Comparison of ENCODE assay signal across 13 mouse cellular contexts in genomic region chr13:115210643-115211208, GRCm38 (mm10).
A peak's percentile ranks its signal among the peaks of the same experiment; 100 is the strongest.
DNase-seq lines count a peak whose midpoint lies in the region; ATAC-seq and TF ChIP-seq lines count a peak whose summit lies in the region.
"Had no signal": no experiment of that assay in that cellular context is flagged by ENCODE, and none has a peak within 500 bp of the region (broad histone marks: within the 10 kb centered on the region; RNA-seq: fewer than 3 reads in every experiment).

No protein-coding gene starts in this region.

- H3K27me3 ChIP-seq in kidney, adult 2 months (replicated peaks; ENCODE audit: control insufficient read depth, insufficient read depth, low read length), result no peaks in the 10 kb centered on the region
- H3K27me3 ChIP-seq in midbrain, embryonic 14.5 days (ENCODE audit: control insufficient read depth, insufficient read depth, low read length), result no peaks in the 10 kb centered on the region
- H3K27me3 ChIP-seq in midbrain, embryonic 10.5 days (ENCODE audit: low read depth, poor library complexity, severe bottlenecking), result no peaks in the 10 kb centered on the region
- H3K27me3 ChIP-seq in midbrain, postnatal 0 days (ENCODE audit: insufficient read depth, low read length), result no peaks in the 10 kb centered on the region
- no peaks in the 10 kb centered on the region for H3K27me3 ChIP-seq in heart, adult 2 months (ENCODE audit: control insufficient read depth, insufficient read depth, low read length)
- H3K27me3 ChIP-seq: CH12.LX; lung, embryonic 15.5 days had no signal

- no peak for TF ChIP-seq POLR2A in kidney, adult 2 months (IDR thresholded peaks at IDR 0.05; ENCODE audit: low read depth, low read length)
- no peak for TF ChIP-seq POLR2A in heart, adult 2 months (IDR thresholded peaks at IDR 0.05; ENCODE audit: insufficient read depth, low read depth, low read length)

- no peak overlapping the region for H3K4me2 ChIP-seq in midbrain, embryonic 14.5 days (ENCODE audit: low read length)
- no peak overlapping the region for H3K4me2 ChIP-seq in midbrain, postnatal 0 days (ENCODE audit: low read depth, low read length, poor library complexity, severe bottlenecking)
- H3K4me2 ChIP-seq: lung, embryonic 15.5 days had no signal

- intact Hi-C loops in heart, adult 2 months (cut with DNase I), result no loop called here

- no peak for TF ChIP-seq CTCF in kidney, adult 2 months (conservative IDR thresholded peaks at IDR 0.05; ENCODE audit: insufficient read depth, insufficient read length, low read depth, low read length)
- TF ChIP-seq CTCF in midbrain, postnatal 0 days (IDR thresholded peaks at IDR 0.05), result no peak
- TF ChIP-seq CTCF in heart, adult 2 months (IDR thresholded peaks at IDR 0.05), result no peak

- H3K9ac ChIP-seq in midbrain, embryonic 14.5 days (replicated peaks; ENCODE audit: low read length), result no peak overlapping the region
- no peak overlapping the region for H3K9ac ChIP-seq in midbrain, postnatal 0 days (replicated peaks; ENCODE audit: low read length, poor library complexity, severe bottlenecking)
- H3K9ac ChIP-seq in heart, adult 2 months (ENCODE audit: low read depth, low read length), result no peak overlapping the region
- H3K9ac ChIP-seq: lung, embryonic 15.5 days had no signal

- no peaks in the 10 kb centered on the region for H3K79me2 ChIP-seq in heart, adult 2 months (replicated peaks; ENCODE audit: control insufficient read depth, insufficient read depth, low read length)

- no peaks in the 10 kb centered on the region for H3K9me3 ChIP-seq in midbrain, embryonic 14.5 days (ENCODE audit: control insufficient read depth, low read length)
- H3K9me3 ChIP-seq in midbrain, embryonic 10.5 days (replicated peaks), result no peaks in the 10 kb centered on the region
- no peaks in the 10 kb centered on the region for H3K9me3 ChIP-seq in midbrain, postnatal 0 days (ENCODE audit: low read length)
- H3K9me3 ChIP-seq: lung, embryonic 15.5 days had no signal

- H3K4me1 ChIP-seq in kidney, adult 2 months (ENCODE audit: control insufficient read depth, insufficient read depth, low read length), result peaks cover 3% of the 10 kb centered on the region; the same call in 1 of the 2 replicates
- H3K4me1 ChIP-seq in midbrain, embryonic 14.5 days (ENCODE audit: control insufficient read depth, insufficient read depth, low read length), result no peaks in the 10 kb centered on the region
- H3K4me1 ChIP-seq in midbrain, embryonic 10.5 days, result no peaks in the 10 kb centered on the region
- H3K4me1 ChIP-seq in midbrain, postnatal 0 days (ENCODE audit: insufficient read depth, low read length), result no peaks in the 10 kb centered on the region
- H3K4me1 ChIP-seq in heart, adult 2 months (ENCODE audit: control insufficient read depth, insufficient read depth, low read length), result no peaks in the 10 kb centered on the region
- H3K4me1 ChIP-seq: lung, embryonic 15.5 days had no signal

- no peak overlapping the region for H3K27ac ChIP-seq in kidney, adult 2 months (ENCODE audit: insufficient read depth, low read depth, low read length)
- H3K27ac ChIP-seq in midbrain, embryonic 14.5 days (replicated peaks; ENCODE audit: low read depth, low read length), result no peak overlapping the region
- no peak overlapping the region for H3K27ac ChIP-seq in midbrain, embryonic 10.5 days (replicated peaks)
- H3K27ac ChIP-seq in midbrain, postnatal 0 days (ENCODE audit: low read depth, low read length), result no peak overlapping the region
- H3K27ac ChIP-seq in heart, adult 2 months, result no peak overlapping the region
- H3K27ac ChIP-seq: lung, embryonic 15.5 days had no signal

- DNase-seq in kidney, adult 2 months, result peak; percentile 41
- no peak for DNase-seq in kidney, postnatal 4 days
- DNase-seq in midbrain, embryonic 14.5 days, result peak; percentile 33
- no peak for DNase-seq in midbrain, embryonic 10.5 days (ENCODE audit: low spot score)
- peak; percentile 43 for DNase-seq in midbrain, postnatal 0 days (ENCODE audit: low spot score)
- no peak for DNase-seq in heart, adult 2 months
- DNase-seq: cerebellum, adult 9-11 months; heart, adult 18-20 months; heart, postnatal 4 days; thymus, adult 18-20 months had no signal

- no peak for ATAC-seq in midbrain, embryonic 14.5 days (ENCODE audit: low FRiP score, low TSS enrichment)
- ATAC-seq in granulocyte monocyte progenitor cell, adult 5-6 weeks (replicated peaks; ENCODE audit: poor library complexity, severe bottlenecking), result peak; percentile 55
- peak; percentile 71 for ATAC-seq in midbrain, postnatal 0 days (ENCODE audit: low FRiP score)

- TF ChIP-seq EP300 in heart, adult 2 months (IDR thresholded peaks at IDR 0.05; ENCODE audit: insufficient read depth, low read depth, low read length), result no peak

- H3K36me3 ChIP-seq in kidney, adult 2 months (ENCODE audit: control insufficient read depth, insufficient read depth, low read length), result no peaks in the 10 kb centered on the region
- no peaks in the 10 kb centered on the region for H3K36me3 ChIP-seq in midbrain, embryonic 14.5 days (ENCODE audit: control insufficient read depth, insufficient read depth, low read length)
- H3K36me3 ChIP-seq in midbrain, embryonic 10.5 days, result no peaks in the 10 kb centered on the region
- no peaks in the 10 kb centered on the region for H3K36me3 ChIP-seq in midbrain, postnatal 0 days (ENCODE audit: insufficient read depth, low read length)
- H3K36me3 ChIP-seq in heart, adult 2 months (ENCODE audit: control insufficient read depth, insufficient read depth, low read length), result no peaks in the 10 kb centered on the region
- H3K36me3 ChIP-seq: lung, embryonic 15.5 days had no signal

- H3K4me3 ChIP-seq in kidney, adult 2 months (ENCODE audit: insufficient read depth, low read depth, low read length), result no peak overlapping the region
- H3K4me3 ChIP-seq in midbrain, embryonic 14.5 days (replicated peaks; ENCODE audit: low read depth, low read length), result no peak overlapping the region
- H3K4me3 ChIP-seq in midbrain, embryonic 10.5 days, result no peak overlapping the region
- no peak overlapping the region for H3K4me3 ChIP-seq in midbrain, postnatal 0 days (ENCODE audit: low read depth, low read length)
- H3K4me3 ChIP-seq in heart, adult 2 months, result no peak overlapping the region
- H3K4me3 ChIP-seq: lung, embryonic 15.5 days had no signal

- WGBS in kidney, adult 2 months, result 59% methylated on average over 10 of the region's 10 CpGs
- WGBS in midbrain, embryonic 14.5 days, result 69% methylated on average over 10 of the region's 10 CpGs
- WGBS in midbrain, embryonic 10.5 days, result 84% methylated on average over 10 of the region's 10 CpGs
- 56% methylated on average over 10 of the region's 10 CpGs for WGBS in midbrain, postnatal 0 days
- 71% methylated on average over 10 of the region's 10 CpGs for WGBS in heart, adult 2 months

Comparison
In these comparisons a context has a peak if more than half of its experiments do, and no peak if none do; other contexts are left out.
1. DNase-seq: peak in kidney, adult 2 months (single experiment), midbrain, embryonic 14.5 days (single experiment) and midbrain, postnatal 0 days (single experiment); none in kidney, postnatal 4 days (0 of 2), midbrain, embryonic 10.5 days (single experiment) and heart, adult 2 months (0 of 2).